Mouse (Mus musculus) kidney, postnatal 14 days (tissue): ENCODE measurements around the gene Dnah8.

Source experiments
- DNase-seq: peaks from one replicate; pipeline ENCODE4 v3.0.0; 2022; ENCODE audit warnings: mixed read lengths

The Dnah8 gene

GRCm38 (mm10) chr17:30892730-30893129 lies 268.6 kb downstream of the Dnah8 start:
- peak; percentile 14 for DNase-seq

- DNase-seq, result no peak
Measured at GRCm38 (mm10) chr17:30897075-30897474, 272.9 kb downstream of the Dnah8 start.

GRCm38 (mm10) chr17:30901627-30902026 lies 277.5 kb downstream of the Dnah8 start, which contains the start of gene Glp1r:
Glp1r (plus strand) TSS chr17:30901817.
- peak; percentile 25 for DNase-seq

GRCm38 (mm10) chr17:30904096-30904495 lies 279.9 kb downstream of the Dnah8 start:
- DNase-seq, result peak; percentile 61

- no peak for DNase-seq
Measured at GRCm38 (mm10) chr17:30907577-30907976, 283.4 kb downstream of the Dnah8 start.

GRCm38 (mm10) chr17:30910866-30911731 lies 286.9 kb downstream of the Dnah8 start:
- no peak for DNase-seq

GRCm38 (mm10) chr17:30911732-30912088 lies 287.6 kb downstream of the Dnah8 start:
- DNase-seq, result no peak

GRCm38 (mm10) chr17:30912536-30912935 lies 288.4 kb downstream of the Dnah8 start:
- no peak for DNase-seq

- no peak for DNase-seq
Measured at GRCm38 (mm10) chr17:30914264-30914663, 290.1 kb downstream of the Dnah8 start.

GRCm38 (mm10) chr17:30923566-30923965 lies 299.4 kb downstream of the Dnah8 start:
- no peak for DNase-seq
